Mouse (Mus musculus): ENCODE results near the gene Dnajb1.

The Dnajb1 gene

DNA sequence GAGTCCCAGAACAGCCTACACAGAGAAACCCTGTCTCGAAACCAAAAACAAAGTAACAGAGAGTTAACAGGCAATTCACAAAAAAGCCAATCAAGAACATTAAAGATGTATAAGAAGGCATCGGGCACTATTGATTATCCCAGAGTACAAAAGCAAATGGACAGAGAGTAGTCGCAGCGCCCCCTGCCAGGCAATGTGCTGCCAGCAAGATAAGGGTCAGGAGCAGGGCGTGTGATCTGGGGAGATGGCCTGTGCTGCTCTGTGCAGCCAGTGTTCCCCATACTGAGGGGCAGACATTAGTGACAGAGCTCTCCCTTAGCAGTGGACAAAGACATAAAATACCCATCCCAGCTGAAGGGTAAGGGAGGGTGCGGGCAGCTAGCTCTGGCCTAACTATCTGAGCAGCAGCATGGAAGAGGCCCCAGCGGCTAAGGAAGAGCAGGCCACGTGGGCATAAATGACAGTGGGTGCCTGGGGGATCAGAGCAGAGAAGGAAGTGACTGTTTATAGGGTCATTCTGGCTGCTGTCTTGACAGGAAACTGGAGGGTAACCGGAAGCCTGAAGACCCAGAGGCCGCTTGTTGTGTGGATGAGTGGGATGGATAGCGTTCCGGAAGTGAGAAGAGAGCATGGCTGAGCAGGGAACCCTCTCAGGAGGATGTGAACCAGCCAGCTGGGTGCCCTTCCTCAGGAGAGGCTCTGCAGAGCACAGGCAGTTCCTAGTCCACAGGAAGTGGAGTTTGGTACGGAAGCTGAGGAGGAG is 48.7 kb downstream of the Dnajb1 start:
- DNase-seq, result peak; percentile 97

DNA sequence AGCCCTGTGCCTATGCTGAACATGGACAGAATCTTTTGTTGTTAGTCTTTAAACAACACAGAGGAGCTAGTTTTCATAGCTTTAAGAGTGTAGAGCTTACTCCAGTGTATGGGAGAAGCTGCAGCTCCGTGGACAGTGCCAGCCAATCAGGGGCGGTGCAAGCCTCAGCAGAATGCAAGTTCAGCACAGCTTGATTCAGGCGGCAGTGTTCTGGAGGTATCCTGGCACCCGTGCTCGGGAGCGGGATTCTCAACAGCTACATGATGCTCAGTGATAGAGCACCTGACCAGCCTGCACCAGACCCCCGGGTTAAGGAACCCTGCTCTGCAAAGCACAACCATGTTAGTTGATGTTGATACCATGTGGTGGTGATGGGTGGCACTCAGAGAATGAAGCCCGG is 52.6 kb downstream of the Dnajb1 start:
- no peak for DNase-seq

DNA sequence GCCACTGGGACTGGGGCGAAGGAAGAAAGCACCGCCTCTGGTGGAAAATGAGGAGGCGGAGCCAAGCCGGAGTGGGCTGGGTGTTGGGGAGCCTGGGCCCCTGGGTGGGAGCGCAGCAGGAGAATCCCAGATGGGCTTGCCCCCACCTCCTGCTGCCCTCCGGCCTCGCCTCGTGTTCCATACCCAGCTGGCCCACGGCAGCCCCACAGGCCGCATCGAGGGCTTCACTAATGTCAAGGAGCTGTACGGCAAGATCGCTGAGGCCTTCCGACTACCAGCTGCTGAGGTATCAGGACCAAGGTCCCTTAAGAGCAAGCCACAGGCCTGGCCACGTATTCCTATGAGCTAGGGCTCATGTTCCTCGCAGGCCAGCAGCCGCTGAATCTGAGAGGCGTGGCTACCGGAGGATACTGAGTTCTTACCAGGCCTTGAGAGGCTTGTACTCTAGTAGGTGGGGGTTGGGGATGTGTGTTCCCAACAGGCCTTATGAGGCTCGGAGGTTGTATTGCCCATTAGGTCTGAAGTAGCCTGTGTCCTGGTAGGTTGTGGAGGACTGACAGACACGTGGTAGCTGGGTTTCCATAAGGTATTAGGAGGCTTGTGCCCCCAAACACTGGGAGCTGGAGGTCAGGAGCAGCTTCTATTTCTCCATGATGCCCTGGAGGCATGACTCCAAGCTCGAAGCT is 53.1 kb downstream of the Dnajb1 start:
- peak; percentile 93 for DNase-seq

Data from heart, adult 11 months (tissue).